Mouse (Mus musculus): ENCODE measurements at regions not wholly inside any gene's neighbourhood (a gene's known extent, or its start where the extent isn't known, plus 50 kb on each side); places are given as distances from the start of the nearest gene placed in this dataset.

- Histone ChIP-seq H3K27me3 (replicated peaks; ENCODE audit: control insufficient read depth, insufficient read depth, low read length) (no peaks in the 10 kb centered on the region), H3K27ac (ENCODE audit: insufficient read depth, low read depth, low read length) (no peak overlapping the region), H3K4me3 (ENCODE audit: insufficient read depth, low read depth, low read length) (no peak overlapping the region), H3K4me1 (ENCODE audit: control insufficient read depth, insufficient read depth, low read length) (no peaks in the 10 kb centered on the region), H3K36me3 (ENCODE audit: control insufficient read depth, insufficient read depth, low read length) (no peaks in the 10 kb centered on the region)
- DNase-seq: no peak
- TF ChIP-seq POLR2A (IDR thresholded peaks at IDR 0.05; ENCODE audit: low read depth, low read length) (no peak), CTCF (conservative IDR thresholded peaks at IDR 0.05; ENCODE audit: insufficient read depth, insufficient read length, low read depth, low read length) (no peak)
- WGBS: 37% methylated on average over 6 of the region's 6 CpGs
Measured at GRCm38 (mm10) chr11:114584804-114585203, 83.5 kb upstream of the Rpl38 start.

- WGBS: 41% methylated on average over 5 of the region's 5 CpGs
- H3K27ac ChIP-seq (ENCODE audit: insufficient read depth, low read depth, low read length): no peak overlapping the region
Measured at GRCm38 (mm10) chr11:114584146-114584545, 84.2 kb upstream of the Rpl38 start.

GRCm38 (mm10) chr11:114579986-114580385 is 88.3 kb upstream of the Rpl38 start:
- TF ChIP-seq CTCF (conservative IDR thresholded peaks at IDR 0.05; ENCODE audit: insufficient read depth, insufficient read length, low read depth, low read length): no peak
- no peak for TF ChIP-seq POLR2A (IDR thresholded peaks at IDR 0.05; ENCODE audit: low read depth, low read length)
- WGBS: 75% methylated on average over 2 of the region's 2 CpGs
- H3K4me3 ChIP-seq (ENCODE audit: insufficient read depth, low read depth, low read length): no peak overlapping the region
- H3K27me3 ChIP-seq (replicated peaks; ENCODE audit: control insufficient read depth, insufficient read depth, low read length): no peaks in the 10 kb centered on the region
- no peak overlapping the region for H3K27ac ChIP-seq (ENCODE audit: insufficient read depth, low read depth, low read length)
- H3K36me3 ChIP-seq (ENCODE audit: control insufficient read depth, insufficient read depth, low read length): no peaks in the 10 kb centered on the region
- no peak for DNase-seq
- H3K4me1 ChIP-seq (ENCODE audit: control insufficient read depth, insufficient read depth, low read length): no peaks in the 10 kb centered on the region

More at GRCm38 (mm10) chr11:114584146-114584545, 84.2 kb upstream of the Rpl38 start:
- TF ChIP-seq CTCF (conservative IDR thresholded peaks at IDR 0.05; ENCODE audit: insufficient read depth, insufficient read length, low read depth, low read length) (no peak), POLR2A (IDR thresholded peaks at IDR 0.05; ENCODE audit: low read depth, low read length) (no peak)
- Histone ChIP-seq H3K4me3 (ENCODE audit: insufficient read depth, low read depth, low read length) (no peak overlapping the region), H3K4me1 (ENCODE audit: control insufficient read depth, insufficient read depth, low read length) (no peaks in the 10 kb centered on the region), H3K36me3 (ENCODE audit: control insufficient read depth, insufficient read depth, low read length) (no peaks in the 10 kb centered on the region), H3K27me3 (replicated peaks; ENCODE audit: control insufficient read depth, insufficient read depth, low read length) (no peaks in the 10 kb centered on the region)
- DNase-seq: no peak

GRCm38 (mm10) chr11:114578551-114578950 is 89.8 kb upstream of the Rpl38 start:
- Histone ChIP-seq H3K4me3 (ENCODE audit: insufficient read depth, low read depth, low read length) (no peak overlapping the region), H3K4me1 (ENCODE audit: control insufficient read depth, insufficient read depth, low read length) (no peaks in the 10 kb centered on the region), H3K27ac (ENCODE audit: insufficient read depth, low read depth, low read length) (no peak overlapping the region), H3K36me3 (ENCODE audit: control insufficient read depth, insufficient read depth, low read length) (no peaks in the 10 kb centered on the region), H3K27me3 (replicated peaks; ENCODE audit: control insufficient read depth, insufficient read depth, low read length) (no peaks in the 10 kb centered on the region)
- 89% methylated on average over 6 of the region's 6 CpGs for WGBS
- no peak for TF ChIP-seq POLR2A (IDR thresholded peaks at IDR 0.05; ENCODE audit: low read depth, low read length)
- DNase-seq: no peak

- no peak for DNase-seq
- no peaks in the 10 kb centered on the region for H3K4me1 ChIP-seq (ENCODE audit: control insufficient read depth, insufficient read depth, low read length)
- no peaks in the 10 kb centered on the region for H3K27me3 ChIP-seq (replicated peaks; ENCODE audit: control insufficient read depth, insufficient read depth, low read length)
- no peaks in the 10 kb centered on the region for H3K36me3 ChIP-seq (ENCODE audit: control insufficient read depth, insufficient read depth, low read length)
- H3K27ac ChIP-seq (ENCODE audit: insufficient read depth, low read depth, low read length): no peak overlapping the region
- WGBS: 87% methylated on average over 8 of the region's 8 CpGs
- no peak overlapping the region for H3K4me3 ChIP-seq (ENCODE audit: insufficient read depth, low read depth, low read length)
- TF ChIP-seq CTCF (conservative IDR thresholded peaks at IDR 0.05; ENCODE audit: insufficient read depth, insufficient read length, low read depth, low read length) (0 out of 2 replicates have a peak, but pooled peaks have one; percentile 20), POLR2A (IDR thresholded peaks at IDR 0.05; ENCODE audit: low read depth, low read length) (no peak)
Measured at GRCm38 (mm10) chr11:114576803-114577202, 91.5 kb upstream of the Rpl38 start.

- H3K4me1 ChIP-seq (ENCODE audit: control insufficient read depth, insufficient read depth, low read length): no peaks in the 10 kb centered on the region
- H3K4me3 ChIP-seq (ENCODE audit: insufficient read depth, low read depth, low read length): no peak overlapping the region
- H3K27ac ChIP-seq (ENCODE audit: insufficient read depth, low read depth, low read length): no peak overlapping the region
- H3K27me3 ChIP-seq (replicated peaks; ENCODE audit: control insufficient read depth, insufficient read depth, low read length): 0 out of 2 replicates have a peak, but pooled peaks cover 3% of the 10 kb centered on the region
- TF ChIP-seq POLR2A (IDR thresholded peaks at IDR 0.05; ENCODE audit: low read depth, low read length) (no peak), CTCF (conservative IDR thresholded peaks at IDR 0.05; ENCODE audit: insufficient read depth, insufficient read length, low read depth, low read length) (no peak)
- H3K36me3 ChIP-seq (ENCODE audit: control insufficient read depth, insufficient read depth, low read length): no peaks in the 10 kb centered on the region
- WGBS: 46% methylated on average over 20 of the region's 20 CpGs
- DNase-seq: no peak
Measured at GRCm38 (mm10) chr11:114571144-114571869, 97.0 kb upstream of the Rpl38 start.

GRCm38 (mm10) chr11:114570076-114570475 is 98.2 kb upstream of the Rpl38 start:
- TF ChIP-seq POLR2A (IDR thresholded peaks at IDR 0.05; ENCODE audit: low read depth, low read length) (no peak), CTCF (conservative IDR thresholded peaks at IDR 0.05; ENCODE audit: insufficient read depth, insufficient read length, low read depth, low read length) (no peak)
- 98% methylated on average over 5 of the region's 5 CpGs for whole genome bisulfite sequencing
- no peaks in the 10 kb centered on the region for H3K4me1 ChIP-seq (ENCODE audit: control insufficient read depth, insufficient read depth, low read length)
- DNase-seq: no peak
- H3K4me3 ChIP-seq (ENCODE audit: insufficient read depth, low read depth, low read length): no peak overlapping the region
- 0 out of 2 replicates have a peak, but pooled peaks cover 3% of the 10 kb centered on the region for H3K27me3 ChIP-seq (replicated peaks; ENCODE audit: control insufficient read depth, insufficient read depth, low read length)
- no peak overlapping the region for H3K27ac ChIP-seq (ENCODE audit: insufficient read depth, low read depth, low read length)
- H3K36me3 ChIP-seq (ENCODE audit: control insufficient read depth, insufficient read depth, low read length): no peaks in the 10 kb centered on the region

All from kidney, adult 2 months (tissue).